Mouse (Mus musculus) kidney, adult 2 months (tissue): ENCODE measurements around the gene Sox5. TPM values are rescaled to one million over a fixed set of nuclear protein-coding genes. Genes with fewer than 3 reads are reported as not detected.

Experiments used
- DNase-seq: peaks from one replicate; pipeline ENCODE4 v3.0.0; 2021
- H3K27ac ChIP-seq: fragments of 200-500 bp; 2 replicates; pipeline ENCODE4 v1.5.1; 2012; ENCODE audit warnings: low read depth, low read length, control low read depth, inconsistent platforms; ENCODE audit not compliant: insufficient read depth
- H3K27me3 ChIP-seq: fragments of 200-500 bp; replicated peaks from 2 replicates; pipeline ENCODE4 v1.6.1; 2012; ENCODE audit warnings: mild to moderate bottlenecking, moderate library complexity, low read length, inconsistent platforms; ENCODE audit not compliant: control insufficient read depth, insufficient read depth
- H3K36me3 ChIP-seq: fragments of 200-500 bp; 2 replicates; pipeline ENCODE4 v1.6.1; 2012; ENCODE audit warnings: mild to moderate bottlenecking, moderate library complexity, low read length, inconsistent platforms; ENCODE audit not compliant: control insufficient read depth, insufficient read depth
- H3K4me1 ChIP-seq: fragments of 200-500 bp; 2 replicates; pipeline ENCODE4 v1.6.1; 2011; ENCODE audit warnings: low read length; ENCODE audit not compliant: control insufficient read depth, insufficient read depth
- H3K4me3 ChIP-seq: fragments of 200-500 bp; 2 replicates; pipeline ENCODE4 v1.5.1; 2011; ENCODE audit warnings: mild to moderate bottlenecking, low read depth, low read length, control low read depth; ENCODE audit not compliant: insufficient read depth
- CTCF ChIP-seq: fragments of 200-500 bp; conservative IDR thresholded peaks from 2 replicates; pipeline ENCODE4 v1.5.1; 2011; ENCODE audit warnings: low read depth, mild to moderate bottlenecking, control low read depth, low read length, moderate library complexity, mixed read lengths; ENCODE audit not compliant: insufficient read depth, insufficient read length
- POLR2A ChIP-seq: fragments of 200-500 bp; IDR thresholded peaks from one replicate; pipeline ENCODE4 v1.6.1; 2011; ENCODE audit warnings: low read depth, low read length, control low read depth
- WGBS: fragments of 180-500 bp; shearing (Covaris S2); methylation state at CpG from one replicate; pipeline ENCODE4 v1.1.7; 2018; 5-methylcytosine and 5-hydroxymethylcytosine counted together
- polyA plus RNA-seq: library from polyadenylated mRNA; depleted of rRNA; stranded (reverse); fragments of >200 nt; gene quantifications from 2 replicates; pipeline ENCODE4 v1.2.3, GENCODE M21; 2012

Gene Sox5
- polyA plus RNA-seq, 1 experiment, result 2.9 TPM

- H3K27me3 ChIP-seq, result no peaks in the 10 kb centered on the region
- no peak overlapping the region for H3K4me3 ChIP-seq
- no peak overlapping the region for H3K27ac ChIP-seq
- WGBS, result 81% methylated on average over 9 of the region's 9 CpGs
- no peaks in the 10 kb centered on the region for H3K4me1 ChIP-seq
- TF ChIP-seq POLR2A (no peak), CTCF (no peak)
- no peak for DNase-seq
- H3K36me3 ChIP-seq, result no peaks in the 10 kb centered on the region
Measured at GRCm38 (mm10) chr6:144041941-144042340, 739.8 kb downstream of the Sox5 start.

- Histone ChIP-seq H3K27me3 (no peaks in the 10 kb centered on the region), H3K27ac (no peak overlapping the region), H3K36me3 (no peaks in the 10 kb centered on the region), H3K4me3 (no peak overlapping the region), H3K4me1 (no peaks in the 10 kb centered on the region)
- TF ChIP-seq CTCF, result no peak
- TF ChIP-seq POLR2A, result no peak
- DNase-seq, result no peak
- WGBS, result 82% methylated on average over 5 of the region's 5 CpGs
Measured at GRCm38 (mm10) chr6:144041188-144041587, 740.6 kb downstream of the Sox5 start.

GRCm38 (mm10) chr6:144040349-144040748 lies 741.4 kb downstream of the Sox5 start:
- no peak for TF ChIP-seq POLR2A
- no peak for TF ChIP-seq CTCF
- H3K36me3 ChIP-seq, result no peaks in the 10 kb centered on the region
- H3K4me3 ChIP-seq, result no peak overlapping the region
- DNase-seq, result no peak
- H3K27ac ChIP-seq, result no peak overlapping the region
- H3K27me3 ChIP-seq, result no peaks in the 10 kb centered on the region
- 94% methylated on average over 7 of the region's 7 CpGs for WGBS
- no peaks in the 10 kb centered on the region for H3K4me1 ChIP-seq

GRCm38 (mm10) chr6:144039221-144039620 lies 742.6 kb downstream of the Sox5 start:
- no peak for DNase-seq
- Histone ChIP-seq H3K36me3 (no peaks in the 10 kb centered on the region), H3K27me3 (no peaks in the 10 kb centered on the region), H3K4me1 (no peaks in the 10 kb centered on the region), H3K4me3 (no peak overlapping the region), H3K27ac (no peak overlapping the region)
- WGBS, result 54% methylated on average over 7 of the region's 7 CpGs
- no peak for TF ChIP-seq CTCF

- Histone ChIP-seq H3K4me3 (no peak overlapping the region), H3K27ac (no peak overlapping the region), H3K27me3 (no peaks in the 10 kb centered on the region), H3K36me3 (no peaks in the 10 kb centered on the region), H3K4me1 (no peaks in the 10 kb centered on the region)
- TF ChIP-seq POLR2A, result no peak
- no peak for TF ChIP-seq CTCF
- no peak for DNase-seq
- 89% methylated on average over 2 of the region's 2 CpGs for WGBS
Measured at GRCm38 (mm10) chr6:144033191-144033590, 748.6 kb downstream of the Sox5 start.

- no peak overlapping the region for H3K4me3 ChIP-seq
- H3K36me3 ChIP-seq, result no peaks in the 10 kb centered on the region
- TF ChIP-seq CTCF (no peak), POLR2A (no peak)
- H3K4me1 ChIP-seq, result no peaks in the 10 kb centered on the region
- no peaks in the 10 kb centered on the region for H3K27me3 ChIP-seq
- no peak for DNase-seq
- H3K27ac ChIP-seq, result no peak overlapping the region
Measured at GRCm38 (mm10) chr6:144016929-144017328, 764.8 kb downstream of the Sox5 start.

GRCm38 (mm10) chr6:144011880-144012524 lies 769.8 kb downstream of the Sox5 start:
- no peak overlapping the region for H3K27ac ChIP-seq
- H3K4me1 ChIP-seq, result no peaks in the 10 kb centered on the region
- TF ChIP-seq POLR2A, result no peak
- TF ChIP-seq CTCF, result no peak
- H3K27me3 ChIP-seq, result no peaks in the 10 kb centered on the region
- H3K4me3 ChIP-seq, result no peak overlapping the region
- no peaks in the 10 kb centered on the region for H3K36me3 ChIP-seq
- no peak for DNase-seq
- WGBS, result 93% methylated on average over 14 of the region's 14 CpGs

- DNase-seq, result no peak
- Histone ChIP-seq H3K27me3 (no peaks in the 10 kb centered on the region), H3K4me1 (no peaks in the 10 kb centered on the region), H3K4me3 (no peak overlapping the region), H3K36me3 (no peaks in the 10 kb centered on the region), H3K27ac (no peak overlapping the region)
- 85% methylated on average over 3 of the region's 3 CpGs for WGBS
- no peak for TF ChIP-seq POLR2A
- TF ChIP-seq CTCF, result no peak
Measured at GRCm38 (mm10) chr6:144010995-144011394, 770.8 kb downstream of the Sox5 start.
